Mouse (Mus musculus) neural tube, embryonic 13.5 days (tissue): ENCODE data around the gene Mmel1. TPM values are rescaled to one million over a fixed set of nuclear protein-coding genes. Genes with fewer than 3 reads are reported as not detected.

ENCODE experiments used
- ATAC-seq: fragments of 200-750 bp; cut with Nextera tagmentation; 2 replicates; pipeline ENCODE4 v1.8.0; 2017; ENCODE audit warnings: low read depth, mild to moderate bottlenecking, moderate TSS enrichment, moderate library complexity
- H3K27ac ChIP-seq: fragments of 300-500 bp; sonication (generic); replicated peaks from 2 replicates; pipeline ENCODE4 v1.5.1; 2015; ENCODE audit warnings: moderate library complexity, mild to moderate bottlenecking, inconsistent platforms
- H3K27me3 ChIP-seq: fragments of 300-500 bp; sonication (generic); 2 replicates; pipeline ENCODE4 v1.6.1; 2015; ENCODE audit warnings: mild to moderate bottlenecking, inconsistent platforms
- H3K36me3 ChIP-seq: fragments of 300-500 bp; sonication (generic); 2 replicates; pipeline ENCODE4 v1.6.1; 2015; ENCODE audit warnings: mild to moderate bottlenecking, inconsistent platforms
- H3K4me1 ChIP-seq: fragments of 300-500 bp; sonication (generic); replicated peaks from 2 replicates; pipeline ENCODE4 v1.6.1; 2015; ENCODE audit warnings: inconsistent platforms
- H3K4me2 ChIP-seq: fragments of 300-500 bp; sonication (generic); 2 replicates; pipeline ENCODE4 v1.6.1; 2015; ENCODE audit warnings: inconsistent platforms, mild to moderate bottlenecking, moderate library complexity
- H3K4me3 ChIP-seq: fragments of 300-500 bp; sonication (generic); 2 replicates; pipeline ENCODE4 v1.5.1; 2015; ENCODE audit warnings: mild to moderate bottlenecking, inconsistent platforms
- H3K9ac ChIP-seq: fragments of 300-500 bp; sonication (generic); 2 replicates; pipeline ENCODE4 v1.6.1; 2015; ENCODE audit warnings: moderate library complexity, mild to moderate bottlenecking, inconsistent platforms
- H3K9me3 ChIP-seq: fragments of 300-500 bp; sonication (generic); 2 replicates; pipeline ENCODE4 v1.6.1; 2016; ENCODE audit warnings: inconsistent platforms
- WGBS: fragments of 180-500 bp; shearing (Covaris S2); methylation state at CpG from one replicate; pipeline ENCODE4 v1.1.7; 2015; 5-methylcytosine and 5-hydroxymethylcytosine counted together
- polyA plus RNA-seq: library from polyadenylated mRNA; unstranded; fragments of >200 nt; fragmentation: Nextera tagmentation; extraction: Ambion mirVana; gene quantifications from 2 replicates; pipeline ENCODE4 v1.2.1, GENCODE M21; 2015

Gene Mmel1
- polyA plus RNA-seq, 1 experiment from 2014 or later = 0.17 TPM

- Histone ChIP-seq H3K27me3 (peaks cover 22% of the 10 kb centered on the region), H3K27ac (no peak overlapping the region), H3K4me2 (no peak overlapping the region), H3K36me3 (no peaks in the 10 kb centered on the region), H3K9ac (no peak overlapping the region), H3K4me3 (no peak overlapping the region), H3K4me1 (peaks cover 20% of the 10 kb centered on the region), H3K9me3 (no peaks in the 10 kb centered on the region)
- no peak for ATAC-seq
- WGBS = 80% methylated on average over 6 of the region's 6 CpGs
These were observed 2.1 kb upstream of the Mmel1 start for GRCm38 (mm10) chr4:154867257-154867656.

- Histone ChIP-seq H3K4me3 (no peak overlapping the region), H3K36me3 (no peaks in the 10 kb centered on the region), H3K9ac (no peak overlapping the region), H3K27me3 (peaks cover 34% of the 10 kb centered on the region), H3K4me2 (no peak overlapping the region), H3K4me1 (peaks cover 6% of the 10 kb centered on the region; the same call in 1 of the 2 replicates), H3K27ac (no peak overlapping the region), H3K9me3 (no peaks in the 10 kb centered on the region)
- 80% methylated on average over 4 of the region's 4 CpGs for WGBS
- ATAC-seq = no peak
These were observed 1.3 kb downstream of the Mmel1 start for GRCm38 (mm10) chr4:154870721-154871120.

DNA sequence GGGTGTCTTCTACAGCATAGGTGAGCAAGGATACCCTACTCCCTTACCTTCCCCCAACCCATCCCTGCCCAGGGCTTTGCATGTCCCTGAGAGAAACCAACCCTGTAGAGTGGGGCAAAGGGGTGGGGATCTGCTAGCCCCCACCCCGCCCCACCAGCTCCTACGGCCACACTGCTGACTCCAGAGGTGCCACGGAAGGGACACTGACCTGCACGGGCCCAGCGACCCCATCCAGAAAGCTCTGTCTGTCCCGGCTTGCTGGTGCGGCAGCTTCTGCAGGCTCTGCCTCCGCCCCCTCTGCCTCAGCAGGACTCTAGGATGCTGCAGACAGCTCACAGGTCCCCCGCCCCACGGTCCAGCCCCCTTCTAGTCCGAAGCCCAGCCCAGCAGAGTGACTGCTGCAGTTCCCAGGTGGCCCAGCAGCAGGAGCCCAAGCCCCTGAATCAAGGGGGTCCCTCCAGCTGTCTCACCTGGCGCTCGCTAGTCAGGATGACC is 2.4 kb downstream of the Mmel1 start:
- peaks cover 41% of the 10 kb centered on the region for H3K27me3 ChIP-seq
- H3K27ac ChIP-seq = no peak overlapping the region
- H3K4me1 ChIP-seq = peaks cover 6% of the 10 kb centered on the region; the same call in 1 of the 2 replicates
- no peaks in the 10 kb centered on the region for H3K36me3 ChIP-seq
- peak overlapping the region; percentile 34 for H3K4me2 ChIP-seq
- peak; percentile 61; the same call in 1 of the 2 replicates for ATAC-seq
- H3K9ac ChIP-seq = peak overlapping the region; percentile 48
- WGBS = 3% methylated on average over 13 of the region's 13 CpGs
- H3K4me3 ChIP-seq = peak overlapping the region; percentile 13
- no peaks in the 10 kb centered on the region for H3K9me3 ChIP-seq

GRCm38 (mm10) chr4:154873186-154873585 is 3.8 kb downstream of the Mmel1 start:
- 81% methylated on average over 6 of the region's 6 CpGs for WGBS
- Histone ChIP-seq H3K9me3 (no peaks in the 10 kb centered on the region), H3K4me2 (no peak overlapping the region), H3K27ac (no peak overlapping the region), H3K36me3 (no peaks in the 10 kb centered on the region), H3K27me3 (peaks cover 37% of the 10 kb centered on the region), H3K4me1 (peaks cover 7% of the 10 kb centered on the region), H3K4me3 (no peak overlapping the region), H3K9ac (no peak overlapping the region)
- ATAC-seq = no peak

GRCm38 (mm10) chr4:154877864-154878548 is 8.6 kb downstream of the Mmel1 start:
- H3K27me3 ChIP-seq = peaks cover 17% of the 10 kb centered on the region; the same call in 1 of the 2 replicates
- peak overlapping the region; percentile 70 for H3K9ac ChIP-seq
- peak overlapping the region; percentile 61 for H3K4me2 ChIP-seq
- peak overlapping the region; percentile 70 for H3K27ac ChIP-seq
- H3K9me3 ChIP-seq = no peaks in the 10 kb centered on the region
- H3K36me3 ChIP-seq = no peaks in the 10 kb centered on the region
- ATAC-seq = peak; percentile 98
- WGBS = 15% methylated on average over 16 of the region's 18 CpGs
- peaks cover 7% of the 10 kb centered on the region for H3K4me1 ChIP-seq
- peak overlapping the region; percentile 36 for H3K4me3 ChIP-seq

GRCm38 (mm10) chr4:154880730-154881129 is 11.3 kb downstream of the Mmel1 start:
- 85% methylated on average over 6 of the region's 6 CpGs for WGBS
- no peak overlapping the region for H3K9ac ChIP-seq
- H3K27me3 ChIP-seq = 0 out of 2 replicates have a peak, but pooled peaks cover 8% of the 10 kb centered on the region
- peaks cover 7% of the 10 kb centered on the region for H3K4me1 ChIP-seq
- no peaks in the 10 kb centered on the region for H3K36me3 ChIP-seq
- ATAC-seq = no peak
- H3K9me3 ChIP-seq = no peaks in the 10 kb centered on the region
- no peak overlapping the region for H3K4me2 ChIP-seq
- H3K4me3 ChIP-seq = no peak overlapping the region
- H3K27ac ChIP-seq = no peak overlapping the region

- H3K9ac ChIP-seq = no peak overlapping the region
- H3K36me3 ChIP-seq = no peaks in the 10 kb centered on the region
These were observed 12.8 kb downstream of the Mmel1 start for GRCm38 (mm10) chr4:154882014-154882659.

DNA sequence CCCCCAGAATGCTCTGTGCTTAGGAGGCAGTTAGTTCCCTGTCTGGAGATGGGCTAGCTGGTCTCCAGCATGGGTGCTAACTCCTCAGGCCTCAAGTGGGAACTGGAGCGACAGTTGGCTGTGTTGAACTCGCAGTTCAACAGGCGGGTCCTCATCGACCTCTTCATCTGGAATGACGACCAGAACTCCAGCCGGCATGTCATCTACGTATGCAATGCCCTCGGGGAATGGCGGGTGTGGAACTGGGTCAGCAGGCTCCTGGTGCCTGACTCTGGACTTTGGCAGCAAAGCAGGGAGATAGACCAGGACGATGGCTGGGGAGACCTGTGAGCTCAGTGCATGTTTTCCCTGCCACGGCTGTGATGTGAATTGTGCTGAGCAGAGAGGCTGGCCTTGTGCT is 16.0 kb downstream of the Mmel1 start:
- WGBS = 88% methylated on average over 11 of the region's 11 CpGs
- Histone ChIP-seq H3K27me3 (no peaks in the 10 kb centered on the region), H3K36me3 (no peaks in the 10 kb centered on the region), H3K4me3 (no peak overlapping the region), H3K9ac (no peak overlapping the region), H3K4me1 (no peaks in the 10 kb centered on the region), H3K27ac (no peak overlapping the region), H3K4me2 (no peak overlapping the region), H3K9me3 (no peaks in the 10 kb centered on the region)
- ATAC-seq = no peak

More at GRCm38 (mm10) chr4:154882014-154882659, 12.8 kb downstream of the Mmel1 start:
- H3K4me2 ChIP-seq = no peak overlapping the region
- H3K9me3 ChIP-seq = no peaks in the 10 kb centered on the region
- no peak overlapping the region for H3K4me3 ChIP-seq
- ATAC-seq = no peak
- peaks cover 7% of the 10 kb centered on the region for H3K4me1 ChIP-seq
- no peak overlapping the region for H3K27ac ChIP-seq
- WGBS = 25% methylated on average over 14 of the region's 14 CpGs
- H3K27me3 ChIP-seq = no peaks in the 10 kb centered on the region

GRCm38 (mm10) chr4:154886876-154887592 is 17.6 kb downstream of the Mmel1 start:
- Histone ChIP-seq H3K36me3 (no peaks in the 10 kb centered on the region), H3K27me3 (no peaks in the 10 kb centered on the region), H3K9me3 (no peaks in the 10 kb centered on the region), H3K4me3 (no peak overlapping the region), H3K27ac (no peak overlapping the region), H3K9ac (no peak overlapping the region), H3K4me2 (no peak overlapping the region), H3K4me1 (no peaks in the 10 kb centered on the region)
- no peak for ATAC-seq
- whole genome bisulfite sequencing = 68% methylated on average over 13 of the region's 13 CpGs

- WGBS = 81% methylated on average over 15 of the region's 15 CpGs
- Histone ChIP-seq H3K4me1 (no peaks in the 10 kb centered on the region), H3K4me2 (no peak overlapping the region), H3K9me3 (no peaks in the 10 kb centered on the region), H3K27me3 (no peaks in the 10 kb centered on the region), H3K27ac (no peak overlapping the region), H3K36me3 (no peaks in the 10 kb centered on the region), H3K4me3 (no peak overlapping the region), H3K9ac (no peak overlapping the region)
- no peak for ATAC-seq
These were observed 18.3 kb downstream of the Mmel1 start for GRCm38 (mm10) chr4:154887593-154888250.

DNA sequence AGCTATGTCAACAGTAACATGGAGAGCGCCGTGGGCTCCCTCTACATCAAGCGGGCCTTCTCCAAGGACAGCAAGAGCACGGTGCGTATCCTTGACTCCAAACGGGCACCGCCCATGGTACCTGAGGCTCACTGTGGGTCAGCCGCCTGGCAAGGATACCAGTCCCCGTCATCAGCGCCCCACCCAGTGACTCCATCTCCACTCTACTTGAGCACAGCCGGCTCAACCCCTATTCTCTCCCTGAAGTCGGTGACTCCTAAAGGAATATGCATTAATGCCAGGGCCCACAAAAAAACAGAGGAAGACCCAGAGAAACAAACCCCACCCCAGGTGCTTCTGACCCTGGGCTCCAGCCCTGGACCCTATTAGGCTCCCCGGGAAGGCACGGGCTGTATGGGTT is 21.5 kb downstream of the Mmel1 start:
- no peak overlapping the region for H3K4me3 ChIP-seq
- H3K9me3 ChIP-seq = no peaks in the 10 kb centered on the region
- WGBS = 91% methylated on average over 14 of the region's 14 CpGs
- H3K27ac ChIP-seq = no peak overlapping the region
- H3K9ac ChIP-seq = no peak overlapping the region
- no peaks in the 10 kb centered on the region for H3K4me1 ChIP-seq
- ATAC-seq = no peak
- H3K4me2 ChIP-seq = no peak overlapping the region
- no peaks in the 10 kb centered on the region for H3K36me3 ChIP-seq
- H3K27me3 ChIP-seq = no peaks in the 10 kb centered on the region

DNA sequence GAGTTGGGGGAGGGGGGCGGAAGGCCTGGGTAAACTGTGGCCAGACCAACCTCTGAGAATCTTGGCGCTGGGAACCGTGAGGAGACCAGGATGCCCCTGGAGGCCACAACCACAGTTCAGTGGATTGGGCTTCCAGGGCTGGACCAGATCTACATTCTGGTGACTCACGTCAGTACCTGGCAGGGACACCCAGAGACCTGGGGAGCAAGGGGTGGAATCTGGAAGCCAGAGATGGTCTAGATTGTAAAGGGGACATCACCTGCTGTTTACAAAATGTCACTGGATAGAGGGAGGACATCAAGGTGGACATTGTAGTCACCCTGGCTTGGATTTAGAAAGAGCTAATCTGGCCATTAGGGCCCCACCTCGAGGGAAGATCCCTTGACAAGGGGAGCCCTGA is 26.2 kb downstream of the Mmel1 start:
- H3K4me3 ChIP-seq = no peak overlapping the region
- H3K27me3 ChIP-seq = no peaks in the 10 kb centered on the region
- no peak for ATAC-seq
- H3K27ac ChIP-seq = no peak overlapping the region
- H3K36me3 ChIP-seq = no peaks in the 10 kb centered on the region
- no peak overlapping the region for H3K4me2 ChIP-seq
- WGBS = 86% methylated on average over 5 of the region's 5 CpGs
- no peak overlapping the region for H3K9ac ChIP-seq
- H3K9me3 ChIP-seq = no peaks in the 10 kb centered on the region
- H3K4me1 ChIP-seq = peaks cover 26% of the 10 kb centered on the region
